Mouse (Mus musculus) liver, adult 2 months (tissue): ENCODE data around the gene Rere. TPM values are rescaled to one million over a fixed set of nuclear protein-coding genes. Genes with fewer than 3 reads are reported as not detected.
A peak's percentile ranks its signal among the peaks of the same experiment; 100 is the strongest.
"Not testable (repeated sequence)": the region's sequence is repeated elsewhere in the genome, so short reads cannot be mapped to it uniquely, and the experiment has no call there.

Experiments used
- DNase-seq: peaks from one replicate; pipeline ENCODE4 v3.0.0-alpha.2; 2011; ENCODE audit warnings: low read depth, low spot score; ENCODE audit errors: extremely low read depth
- H3K27ac ChIP-seq: fragments of 200-500 bp; replicated peaks from 2 replicates; pipeline ENCODE4 v1.5.1; 2012; ENCODE audit warnings: low read depth, mild to moderate bottlenecking, control low read depth, inconsistent platforms, low read length; ENCODE audit not compliant: insufficient read depth
- H3K27me3 ChIP-seq: fragments of 200-500 bp; 2 replicates; pipeline ENCODE4 v1.6.1; 2012; ENCODE audit warnings: mild to moderate bottlenecking, moderate library complexity, low read length, inconsistent platforms; ENCODE audit not compliant: control insufficient read depth, insufficient read depth
- H3K36me3 ChIP-seq: fragments of 200-500 bp; 2 replicates; pipeline ENCODE4 v1.6.1; 2012; ENCODE audit warnings: low read length, inconsistent platforms; ENCODE audit not compliant: control insufficient read depth, insufficient read depth
- H3K4me1 ChIP-seq: fragments of 200-500 bp; 2 replicates; pipeline ENCODE4 v1.6.1; 2011; ENCODE audit warnings: low read length; ENCODE audit not compliant: control insufficient read depth, insufficient read depth
- H3K4me3 ChIP-seq: fragments of 200-500 bp; 2 replicates; pipeline ENCODE4 v1.5.1; 2011; ENCODE audit warnings: low read depth, mild to moderate bottlenecking, control low read depth, low read length, moderate library complexity; ENCODE audit not compliant: insufficient read depth
- H3K79me2 ChIP-seq: fragments of 200-500 bp; 2 replicates; pipeline ENCODE4 v1.6.1; 2012; ENCODE audit warnings: inconsistent platforms, mild to moderate bottlenecking, low read length, moderate library complexity; ENCODE audit not compliant: control insufficient read depth, insufficient read depth
- H3K9ac ChIP-seq: fragments of 200-500 bp; 2 replicates; pipeline ENCODE4 v1.6.1; 2012; ENCODE audit warnings: low read depth, mild to moderate bottlenecking, control low read depth, inconsistent platforms, low read length
- CTCF ChIP-seq: fragments of 200-500 bp; IDR thresholded peaks from 2 replicates; pipeline ENCODE4 v1.5.1; 2011; ENCODE audit warnings: low read depth, low read length, control low read depth
- POLR2A ChIP-seq: fragments of 200-500 bp; IDR thresholded peaks from 2 replicates; pipeline ENCODE4 v1.6.1; 2011; ENCODE audit warnings: low read length, control low read depth; ENCODE audit not compliant: insufficient read depth; ENCODE audit errors: extremely low read depth
- WGBS: fragments of 180-500 bp; shearing (Covaris S2); methylation state at CpG from one replicate; pipeline ENCODE4 v1.1.7; 2018; 5-methylcytosine and 5-hydroxymethylcytosine counted together
- polyA plus RNA-seq: library from polyadenylated mRNA; depleted of rRNA; stranded (reverse); fragments of >200 nt; gene quantifications from 2 replicates; pipeline ENCODE4 v1.2.3, GENCODE M21; 2012
- total RNA-seq: library from RNA; depleted of rRNA; stranded (reverse); fragments of >200 nt; gene quantifications from 2 replicates; pipeline ENCODE4 v1.2.3, GENCODE M21; 2014

The Rere gene
- total and polyA plus RNA-seq, 2 experiments = 8.8 to 10.0 TPM

GRCm38 (mm10) chr4:150493258-150493937 is 212.0 kb downstream of the Rere start:
- 70% methylated on average over 7 of the region's 7 CpGs for WGBS
- Histone ChIP-seq H3K79me2 (peaks cover 4% of the 10 kb centered on the region; the same call in 1 of the 2 replicates), H3K36me3 (no peaks in the 10 kb centered on the region), H3K4me3 (no peak overlapping the region), H3K27ac (no peak overlapping the region), H3K9ac (no peak overlapping the region), H3K27me3 (no peaks in the 10 kb centered on the region), H3K4me1 (peaks cover 5% of the 10 kb centered on the region)
- TF ChIP-seq CTCF = no peak
- TF ChIP-seq POLR2A = no peak
- peak; percentile 32 for DNase-seq

- DNase-seq, H3K4me1 ChIP-seq, H3K79me2 ChIP-seq, H3K4me3 ChIP-seq, H3K27me3 ChIP-seq, H3K36me3 ChIP-seq, H3K9ac ChIP-seq, H3K27ac ChIP-seq: not testable (repeated sequence)
- whole genome bisulfite sequencing = 87% methylated on average over 5 of the region's 5 CpGs
Measured at GRCm38 (mm10) chr4:150493938-150494330, 212.5 kb downstream of the Rere start.

GRCm38 (mm10) chr4:150495568-150495967 is 214.1 kb downstream of the Rere start:
- Histone ChIP-seq H3K4me3 (no peak overlapping the region), H3K79me2 (peaks cover 2% of the 10 kb centered on the region; the same call in 1 of the 2 replicates), H3K4me1 (peaks cover 5% of the 10 kb centered on the region), H3K9ac (no peak overlapping the region), H3K36me3 (no peaks in the 10 kb centered on the region), H3K27me3 (no peaks in the 10 kb centered on the region), H3K27ac (no peak overlapping the region)
- TF ChIP-seq CTCF = no peak
- no peak for TF ChIP-seq POLR2A
- DNase-seq = no peak
- 66% methylated on average over 2 of the region's 2 CpGs for WGBS

- Histone ChIP-seq H3K9ac (no peak overlapping the region), H3K27me3 (no peaks in the 10 kb centered on the region), H3K36me3 (peaks cover 10% of the 10 kb centered on the region; the same call in 1 of the 2 replicates), H3K4me1 (no peaks in the 10 kb centered on the region), H3K27ac (no peak overlapping the region), H3K79me2 (no peaks in the 10 kb centered on the region; the same call in 1 of the 2 replicates), H3K4me3 (no peak overlapping the region)
- no peak for TF ChIP-seq POLR2A
- TF ChIP-seq CTCF = no peak
- 94% methylated on average over 11 of the region's 11 CpGs for WGBS
- no peak for DNase-seq
Measured at GRCm38 (mm10) chr4:150504304-150505021, 223.0 kb downstream of the Rere start.

- Histone ChIP-seq H3K79me2 (no peaks in the 10 kb centered on the region; the same call in 1 of the 2 replicates), H3K4me1 (no peaks in the 10 kb centered on the region), H3K9ac (no peak overlapping the region), H3K27ac (no peak overlapping the region), H3K36me3 (peaks cover 20% of the 10 kb centered on the region), H3K27me3 (no peaks in the 10 kb centered on the region), H3K4me3 (no peak overlapping the region)
- TF ChIP-seq POLR2A (no peak), CTCF (no peak)
- WGBS = 84% methylated on average over 3 of the region's 3 CpGs
- peak; percentile 37 for DNase-seq
Measured at GRCm38 (mm10) chr4:150509026-150509712, 227.7 kb downstream of the Rere start.
